Mouse (Mus musculus): Measurements from ENCODE around the gene Olfr979. TPM values are rescaled to one million over a fixed set of nuclear protein-coding genes. Genes with fewer than 3 reads are reported as not detected.

Olfr979 gene
- polyA plus RNA-seq, 2 experiments, result not detected

DNA sequence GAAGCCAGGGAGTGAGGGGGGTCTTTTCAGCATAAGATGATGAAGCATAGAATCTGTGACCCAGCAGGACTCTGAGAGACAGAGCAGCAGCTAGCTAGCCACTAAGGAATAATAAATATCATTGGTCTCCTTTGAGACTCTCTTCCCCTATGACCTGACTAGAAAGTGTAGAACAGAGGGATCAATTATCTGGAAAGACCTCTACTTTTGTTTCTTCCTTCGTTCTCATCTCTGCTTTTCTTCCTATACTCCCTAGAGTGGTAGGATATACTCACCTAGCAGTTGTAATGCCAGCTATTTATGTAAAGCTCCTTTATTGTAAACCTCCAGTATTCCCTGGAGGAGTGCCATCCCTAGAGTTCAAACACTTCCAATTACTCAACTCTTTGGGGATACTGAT lies 51.3 kb downstream of the Olfr979 start, which contains the start of gene Olfr975:
Olfr975 (minus strand) TSS at position 101 of the 400 bp plus-strand sequence.
- 66% methylated on average over 1 of the region's 1 CpGs for WGBS
- TF ChIP-seq POLR2A (IDR thresholded peaks at IDR 0.05; ENCODE audit: borderline replicate concordance, extremely low read depth, insufficient read depth, insufficient read length), result no peak

More for the DNA sequence above, 51.3 kb downstream of the Olfr979 start, which contains the start of gene Olfr975:
- Histone ChIP-seq H3K4me1 (ENCODE audit: control insufficient read depth, insufficient read depth, low read length) (no peaks in the 10 kb centered on the region), H3K27me3 (ENCODE audit: control insufficient read depth, insufficient read depth, low read length) (no peaks in the 10 kb centered on the region), H3K9ac (ENCODE audit: low read depth, low read length, severe bottlenecking) (no peak within 1 kb of the TSS), H3K36me3 (ENCODE audit: control insufficient read depth, insufficient read depth, low read length) (no peaks in the 10 kb centered on the region), H3K4me3 (replicated peaks; ENCODE audit: low read length) (no peak within 1 kb of the TSS), H3K27ac (replicated peaks; ENCODE audit: low read depth, low read length) (no peak within 1 kb of the TSS), H3K4me2 (replicated peaks; ENCODE audit: low read depth, low read length, severe bottlenecking) (no peak within 1 kb of the TSS), H3K9me3 (ENCODE audit: control insufficient read depth, low read length) (no peaks in the 10 kb centered on the region)
- DNase-seq (ENCODE audit: low spot score) (no peak), ATAC-seq (ENCODE audit: low FRiP score, low read depth) (no peak)

Other genes starting within 250 kb of the Olfr979 start
- not detected in 2 replicates for gene Olfr968, start 220.2 kb downstream of the Olfr979 start, polyA plus RNA-seq (2012; rRNA removed)
- gene Olfr968, start 220.2 kb downstream of the Olfr979 start, polyA plus RNA-seq (2014; fragmentation: Nextera tagmentation; extraction: Ambion mirVana), result not detected in 2 replicates
- gene Olfr969, start 212.5 kb downstream of the Olfr979 start, polyA plus RNA-seq (2012; rRNA removed), result not detected in 2 replicates
- gene Olfr969, start 212.5 kb downstream of the Olfr979 start, polyA plus RNA-seq (2014; fragmentation: Nextera tagmentation; extraction: Ambion mirVana), result not detected in 2 replicates
- gene Olfr970, start 194.6 kb downstream of the Olfr979 start, polyA plus RNA-seq (2012; rRNA removed), result not detected in 2 replicates
- not detected in 2 replicates for gene Olfr970, start 194.6 kb downstream of the Olfr979 start, polyA plus RNA-seq (2014; fragmentation: Nextera tagmentation; extraction: Ambion mirVana)
- gene Olfr971, start 166.6 kb downstream of the Olfr979 start, polyA plus RNA-seq (2012; rRNA removed), result not detected in 2 replicates
- not detected in 2 replicates for gene Olfr971, start 166.6 kb downstream of the Olfr979 start, polyA plus RNA-seq (2014; fragmentation: Nextera tagmentation; extraction: Ambion mirVana)
- not detected in 2 replicates for gene Olfr972, start 137.0 kb downstream of the Olfr979 start, polyA plus RNA-seq (2012; rRNA removed)
- gene Olfr972, start 137.0 kb downstream of the Olfr979 start, polyA plus RNA-seq (2014; fragmentation: Nextera tagmentation; extraction: Ambion mirVana), result not detected in 2 replicates
- not detected in 2 replicates for gene Olfr229, start 96.1 kb downstream of the Olfr979 start, polyA plus RNA-seq (2012; rRNA removed)
- not detected in 2 replicates for gene Olfr229, start 96.1 kb downstream of the Olfr979 start, polyA plus RNA-seq (2014; fragmentation: Nextera tagmentation; extraction: Ambion mirVana)
- not detected in 2 replicates for gene Olfr974, start 66.0 kb downstream of the Olfr979 start, polyA plus RNA-seq (2012; rRNA removed)
- not detected in 2 replicates for gene Olfr974, start 66.0 kb downstream of the Olfr979 start, polyA plus RNA-seq (2014; fragmentation: Nextera tagmentation; extraction: Ambion mirVana)
- gene Olfr975, start 51.4 kb downstream of the Olfr979 start, polyA plus RNA-seq (2012; rRNA removed), result 0.05 TPM in 1 of 2 replicates, not detected in the other
- gene Olfr975, start 51.4 kb downstream of the Olfr979 start, polyA plus RNA-seq (2014; fragmentation: Nextera tagmentation; extraction: Ambion mirVana), result not detected in 2 replicates
- gene Olfr976, start 42.3 kb downstream of the Olfr979 start, polyA plus RNA-seq (2012; rRNA removed), result not detected in 2 replicates
- gene Olfr976, start 42.3 kb downstream of the Olfr979 start, polyA plus RNA-seq (2014; fragmentation: Nextera tagmentation; extraction: Ambion mirVana), result not detected in 2 replicates
- gene Olfr978, start 11.4 kb downstream of the Olfr979 start, polyA plus RNA-seq (2012; rRNA removed), result not detected in 2 replicates
- not detected in 2 replicates for gene Olfr978, start 11.4 kb downstream of the Olfr979 start, polyA plus RNA-seq (2014; fragmentation: Nextera tagmentation; extraction: Ambion mirVana)
- not detected in 2 replicates for gene Olfr980, start 6.1 kb upstream of the Olfr979 start, polyA plus RNA-seq (2012; rRNA removed)
- not detected in 2 replicates for gene Olfr980, start 6.1 kb upstream of the Olfr979 start, polyA plus RNA-seq (2014; fragmentation: Nextera tagmentation; extraction: Ambion mirVana)
- not detected in 2 replicates for gene Olfr981, start 18.0 kb upstream of the Olfr979 start, polyA plus RNA-seq (2012; rRNA removed)
- gene Olfr981, start 18.0 kb upstream of the Olfr979 start, polyA plus RNA-seq (2014; fragmentation: Nextera tagmentation; extraction: Ambion mirVana), result not detected in 2 replicates
- gene Olfr982, start 70.4 kb upstream of the Olfr979 start, polyA plus RNA-seq (2012; rRNA removed), result not detected in 2 replicates
- gene Olfr982, start 70.4 kb upstream of the Olfr979 start, polyA plus RNA-seq (2014; fragmentation: Nextera tagmentation; extraction: Ambion mirVana), result not detected in 2 replicates
- gene Olfr983, start 90.1 kb upstream of the Olfr979 start, polyA plus RNA-seq (2012; rRNA removed), result not detected in 2 replicates
- not detected in 2 replicates for gene Olfr983, start 90.1 kb upstream of the Olfr979 start, polyA plus RNA-seq (2014; fragmentation: Nextera tagmentation; extraction: Ambion mirVana)
- gene Olfr984, start 110.7 kb upstream of the Olfr979 start, polyA plus RNA-seq (2012; rRNA removed), result not detected in 2 replicates
- not detected in 2 replicates for gene Olfr984, start 110.7 kb upstream of the Olfr979 start, polyA plus RNA-seq (2014; fragmentation: Nextera tagmentation; extraction: Ambion mirVana)
- gene Olfr985, start 126.7 kb upstream of the Olfr979 start, polyA plus RNA-seq (2012; rRNA removed), result not detected in 2 replicates
- gene Olfr985, start 126.7 kb upstream of the Olfr979 start, polyA plus RNA-seq (2014; fragmentation: Nextera tagmentation; extraction: Ambion mirVana), result not detected in 2 replicates
- not detected in 2 replicates for gene Tmem225, start 144.7 kb upstream of the Olfr979 start, polyA plus RNA-seq (2012; rRNA removed)
- gene Tmem225, start 144.7 kb upstream of the Olfr979 start, polyA plus RNA-seq (2014; fragmentation: Nextera tagmentation; extraction: Ambion mirVana), result not detected in 2 replicates
- gene Olfr986, start 177.5 kb upstream of the Olfr979 start, polyA plus RNA-seq (2012; rRNA removed), result not detected in 2 replicates
- gene Olfr986, start 177.5 kb upstream of the Olfr979 start, polyA plus RNA-seq (2014; fragmentation: Nextera tagmentation; extraction: Ambion mirVana), result not detected in 2 replicates
- gene Zfp202, start 188.9 kb upstream of the Olfr979 start, polyA plus RNA-seq (2012; rRNA removed), result 5.6 and 6.3 TPM in 2 replicates
- gene Zfp202, start 188.9 kb upstream of the Olfr979 start, polyA plus RNA-seq (2014; fragmentation: Nextera tagmentation; extraction: Ambion mirVana), result 6.3 and 6.7 TPM in 2 replicates